Mouse (Mus musculus) CD4-positive, CD25-positive, alpha-beta regulatory T cell, adult 2 months (primary cell): Measurements from ENCODE around the gene Slc13a3.
"Not testable (repeated sequence)": the region's sequence is repeated elsewhere in the genome, so short reads cannot be mapped to it uniquely, and the experiment has no call there.

ENCODE experiments used
- DNase-seq: peaks from one replicate; pipeline ENCODE4 v3.0.0-alpha.2; 2012; ENCODE audit warnings: low read depth, low spot score

Slc13a3 gene

DNA sequence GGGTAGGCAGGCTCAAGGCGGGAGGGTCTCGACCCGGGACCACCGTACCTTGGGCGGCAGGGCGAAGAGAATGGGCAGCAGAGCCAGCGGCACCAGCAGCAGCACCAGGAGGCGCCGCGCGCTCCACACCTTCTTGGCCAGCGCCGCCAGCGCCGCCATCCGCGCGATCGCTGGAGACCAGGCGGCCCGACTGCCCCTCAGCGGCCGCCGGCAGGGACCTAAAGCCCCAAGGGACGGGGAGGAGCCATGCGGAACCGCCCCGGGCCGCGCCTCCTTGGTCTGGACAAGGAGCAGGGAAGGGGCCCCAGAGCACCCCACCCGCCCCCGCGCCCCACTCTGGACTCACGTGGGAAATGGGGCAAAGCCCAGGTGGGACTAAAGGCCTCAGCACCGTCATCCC, at the start of gene Slc13a3:
Slc13a3 (minus strand) TSS at position 228 of the 400 bp plus-strand sequence.
- DNase-seq = no peak

GRCm38 (mm10) chr2:165515178-165515728, 42.2 kb upstream of the Slc13a3 start:
- DNase-seq = no peak

- DNase-seq = no peak
These were observed 40.0 kb upstream of the Slc13a3 start for GRCm38 (mm10) chr2:165512870-165513600.

GRCm38 (mm10) chr2:165512426-165512825, 39.4 kb upstream of the Slc13a3 start:
- DNase-seq = no peak

GRCm38 (mm10) chr2:165511530-165511929, 38.5 kb upstream of the Slc13a3 start:
- DNase-seq = not testable (repeated sequence)

- not testable (repeated sequence) for DNase-seq
These were observed 38.0 kb upstream of the Slc13a3 start for GRCm38 (mm10) chr2:165510914-165511458.

DNA sequence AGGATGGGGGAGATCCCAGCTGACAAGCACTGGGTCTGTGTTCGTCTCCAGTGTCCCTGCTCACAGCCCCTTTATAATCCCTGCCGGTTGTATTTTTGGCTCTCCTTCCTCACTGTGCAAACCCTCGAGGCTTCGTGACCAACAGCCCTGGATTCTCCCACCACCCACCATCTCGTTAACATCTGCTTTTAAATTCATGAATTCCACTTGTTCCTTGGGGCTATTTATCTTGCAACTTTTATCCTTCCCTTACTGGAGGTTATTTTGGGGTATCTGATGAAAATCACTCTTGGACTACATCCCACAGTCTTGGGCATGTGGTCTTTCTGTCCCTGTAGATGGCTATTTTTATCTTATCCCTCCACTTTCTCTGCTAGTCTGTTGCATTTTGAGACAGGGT, 37.4 kb upstream of the Slc13a3 start:
- DNase-seq = no peak

DNA sequence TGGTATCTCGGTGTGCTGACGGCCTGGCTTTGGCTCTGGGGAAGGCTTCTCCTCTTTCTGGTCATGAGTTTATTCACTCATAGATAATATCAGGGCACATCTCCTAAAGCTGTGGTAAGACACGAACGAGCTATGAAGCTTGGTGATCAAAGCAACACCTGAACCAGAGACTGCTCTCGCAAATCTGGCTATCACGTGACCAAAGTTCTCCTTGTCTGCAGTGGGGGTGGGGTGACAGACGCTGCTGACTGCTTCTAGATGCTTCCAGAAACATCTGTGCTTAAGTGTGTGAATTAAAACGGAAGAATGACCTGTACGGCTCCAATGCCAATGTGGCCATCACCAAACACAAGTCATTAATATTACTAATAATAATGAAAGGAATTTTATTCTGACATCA, 36.7 kb upstream of the Slc13a3 start:
- DNase-seq = peak; percentile 28

DNA sequence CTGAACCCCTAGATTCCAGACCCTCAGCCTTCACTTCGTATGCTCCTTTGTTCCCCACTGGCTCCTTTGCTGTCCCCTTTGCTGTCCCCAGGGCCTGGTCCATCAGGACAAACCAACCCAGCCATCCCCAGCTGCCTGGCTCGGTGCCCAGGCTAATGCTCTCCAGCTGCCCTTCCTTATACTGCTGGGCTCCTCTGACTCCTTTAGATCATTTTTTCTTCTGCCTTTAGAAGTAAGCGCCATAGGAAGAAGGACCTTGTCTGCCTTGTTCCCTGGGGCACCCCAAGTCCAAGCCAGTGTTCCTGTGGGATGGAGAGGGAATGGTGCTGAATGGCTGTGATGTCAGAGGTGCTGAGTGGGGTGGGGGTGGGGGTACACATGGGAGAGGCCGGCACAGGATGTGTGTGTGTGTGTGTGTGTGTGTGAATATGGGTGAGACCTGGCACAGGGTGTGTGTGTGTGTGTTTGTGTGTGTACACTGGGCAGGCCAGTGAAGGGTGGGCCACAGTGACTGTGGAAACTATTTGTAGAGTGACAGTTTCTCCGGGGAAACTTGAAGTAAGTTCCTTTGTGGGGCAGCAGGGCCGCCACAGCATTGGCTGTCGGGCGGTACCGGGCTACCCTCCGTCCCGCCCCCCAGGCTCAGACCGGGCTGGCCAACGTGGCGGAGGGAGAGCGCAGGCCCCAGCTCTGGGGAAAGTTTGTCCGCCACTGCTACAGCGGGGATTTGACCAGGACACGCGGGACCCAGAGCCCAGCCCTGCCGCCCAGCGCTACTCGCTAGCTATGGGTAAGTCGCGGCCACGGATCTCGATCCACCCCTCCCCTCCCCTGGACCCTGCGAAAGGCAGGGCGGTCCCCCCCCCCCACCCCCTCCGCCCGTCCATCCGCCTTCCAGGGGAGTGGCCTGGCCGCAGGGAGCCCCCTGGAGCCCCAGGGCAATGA, 30.5 kb upstream of the Slc13a3 start, which contains the start of gene Slc2a10:
Slc2a10 (plus strand) TSS at position 529 of the 945 bp plus-strand sequence.
- DNase-seq = no peak

GRCm38 (mm10) chr2:165498816-165499215, 25.8 kb upstream of the Slc13a3 start:
- DNase-seq = no peak

GRCm38 (mm10) chr2:165497706-165498275, 24.8 kb upstream of the Slc13a3 start:
- DNase-seq = no peak

DNA sequence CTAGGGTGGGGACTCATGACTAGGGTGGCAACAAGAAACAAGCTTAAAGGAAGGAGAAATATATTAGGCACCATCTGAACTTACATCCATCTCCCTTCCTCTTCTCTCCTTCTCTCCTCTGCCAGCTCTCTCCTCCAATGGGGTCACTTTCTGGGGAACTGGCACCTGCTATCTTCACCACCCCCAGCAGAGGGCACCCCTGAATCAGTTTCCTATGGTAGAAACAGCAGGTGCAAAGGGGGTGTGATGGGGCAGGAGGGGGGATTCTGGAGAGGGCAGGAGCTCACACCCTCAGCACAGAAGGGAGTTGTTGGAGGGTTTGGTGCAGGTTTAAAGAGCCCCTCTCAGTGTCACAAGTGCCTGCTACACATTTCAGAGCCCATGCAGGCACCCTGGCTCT, 23.2 kb upstream of the Slc13a3 start:
- DNase-seq = peak; percentile 78

- no peak for DNase-seq
These were observed 21.5 kb upstream of the Slc13a3 start for GRCm38 (mm10) chr2:165494495-165494894.

DNA sequence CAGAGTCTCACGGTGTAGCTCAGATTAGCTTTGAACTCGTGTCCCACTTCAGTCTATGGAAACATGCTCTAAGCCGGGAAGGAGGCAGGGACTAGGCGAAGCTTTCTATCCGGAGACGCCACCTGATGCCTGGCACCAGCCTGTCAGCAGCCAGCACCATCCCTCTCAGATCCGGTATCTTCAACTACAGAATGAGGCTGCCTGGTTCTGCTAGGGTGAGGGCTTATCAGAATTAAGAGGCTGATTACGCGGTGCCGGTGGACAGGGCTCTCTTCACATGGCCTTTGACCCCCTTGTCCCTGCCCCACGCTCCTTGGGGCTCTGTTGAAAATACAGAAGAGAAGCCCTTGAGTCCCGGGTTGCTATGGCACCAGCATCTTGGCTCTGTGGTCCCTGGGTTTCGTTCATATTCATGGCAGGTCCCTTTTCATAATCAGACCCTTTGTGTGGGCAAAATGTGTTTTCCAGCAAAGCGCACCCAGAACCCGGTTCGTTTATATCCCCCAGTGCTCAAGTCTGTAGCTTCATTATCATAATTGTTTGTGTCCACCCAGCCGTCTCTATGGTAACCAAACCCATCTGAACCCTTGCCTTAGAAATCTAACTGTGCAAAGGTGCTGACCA, 20.7 kb upstream of the Slc13a3 start:
- DNase-seq = no peak

- DNase-seq = peak; percentile 78
These were observed 19.9 kb upstream of the Slc13a3 start, which contains the start of gene Trp53rka for GRCm38 (mm10) chr2:165492648-165493553. TSS of gene Trp53rka (minus strand) at chr2:165493324.

DNA sequence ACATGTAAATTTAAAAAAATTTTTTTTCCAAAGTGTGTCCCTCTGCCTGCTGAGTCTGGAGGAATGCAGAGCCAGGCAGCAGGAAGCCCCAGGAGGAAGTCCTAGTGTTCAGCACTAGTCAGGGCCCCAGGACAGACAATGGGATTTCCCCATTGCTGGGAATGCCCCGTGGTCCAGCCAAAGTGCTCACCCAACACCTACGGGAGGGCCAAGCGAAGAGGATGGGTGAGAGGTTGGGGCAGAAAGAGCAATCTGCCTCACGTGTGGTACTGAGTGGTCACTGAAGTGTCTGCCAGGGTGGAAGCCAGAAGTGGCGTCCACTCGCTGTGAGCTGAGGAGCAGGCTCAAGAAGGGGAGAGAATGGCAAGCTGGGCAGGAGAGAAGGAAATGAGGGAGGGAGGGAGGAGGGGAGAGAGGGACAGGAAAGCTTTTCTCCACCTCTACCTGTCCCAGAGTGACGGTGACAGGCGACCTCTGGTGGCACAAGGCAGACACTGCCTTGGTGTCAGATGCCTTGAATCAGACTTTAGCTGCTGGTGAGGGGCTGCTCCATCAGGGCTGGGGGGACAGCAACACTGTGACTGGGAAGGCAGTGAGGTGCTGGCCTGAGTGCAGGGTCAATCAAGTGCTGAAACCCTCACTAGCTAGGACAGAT, 14.0 kb upstream of the Slc13a3 start:
- peak; percentile 80 for DNase-seq

DNA sequence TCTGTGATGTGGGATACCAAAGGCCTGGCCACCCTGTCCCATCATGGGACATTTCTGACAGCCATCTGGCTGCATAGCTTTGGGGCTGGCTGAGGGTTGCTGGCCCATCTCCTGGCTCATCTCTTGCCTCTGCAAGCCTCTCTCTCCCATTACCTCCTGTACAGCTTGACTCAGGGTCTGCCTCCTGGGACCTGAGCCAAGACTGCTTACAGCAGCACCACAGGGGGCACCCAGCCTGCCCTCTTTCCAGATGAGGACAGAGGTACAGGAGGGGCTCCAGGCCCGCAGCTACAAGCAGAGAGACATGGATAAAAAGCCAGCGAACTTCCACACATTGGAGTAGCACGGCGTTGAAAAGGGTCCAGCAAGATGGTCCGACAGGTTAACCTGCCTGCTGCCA, 13.4 kb upstream of the Slc13a3 start:
- DNase-seq = no peak

GRCm38 (mm10) chr2:165485826-165486225, 12.8 kb upstream of the Slc13a3 start:
- DNase-seq = no peak

DNA sequence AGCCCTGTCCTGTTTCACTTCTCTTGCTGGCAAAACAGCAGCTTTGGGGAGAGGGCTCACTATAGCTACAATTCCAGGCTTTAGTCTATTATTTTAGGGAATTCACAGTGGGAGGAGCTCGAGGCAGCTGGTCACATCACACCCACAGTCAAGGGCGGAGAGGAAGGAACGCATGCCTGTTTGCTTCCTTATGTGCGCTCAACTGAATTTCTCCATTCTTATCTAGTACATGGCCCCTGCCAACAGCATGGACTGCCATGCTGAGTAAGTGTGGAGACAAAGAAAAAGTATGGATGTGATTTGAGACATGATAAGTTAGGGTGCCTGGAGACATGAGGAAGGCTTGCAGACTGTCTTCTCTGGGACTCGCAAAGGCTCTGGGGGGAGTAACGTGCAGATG, 11.1 kb upstream of the Slc13a3 start:
- DNase-seq = no peak
